Mouse (Mus musculus) A20 (cell line): Measurements from ENCODE around the gene Actr5.

Experiments
- DNase-seq: peaks from one replicate; pipeline ENCODE4 v3.0.0-alpha.2; 2011; ENCODE audit warnings: low read depth, low spot score

Gene Actr5

GRCm38 (mm10) chr2:158666071-158666800 is 41.5 kb downstream of the Actr5 start:
- peak; percentile 83 for DNase-seq

GRCm38 (mm10) chr2:158667022-158667670 is 42.5 kb downstream of the Actr5 start:
- peak; percentile 93 for DNase-seq

- peak; percentile 87 for DNase-seq
These were observed 43.2 kb downstream of the Actr5 start for GRCm38 (mm10) chr2:158667671-158668432.

GRCm38 (mm10) chr2:158668433-158669010 is 43.8 kb downstream of the Actr5 start:
- DNase-seq, result peak; percentile 80

- DNase-seq, result peak; percentile 74
These were observed 44.8 kb downstream of the Actr5 start for GRCm38 (mm10) chr2:158669199-158670195.

GRCm38 (mm10) chr2:158670571-158670970 is 45.9 kb downstream of the Actr5 start:
- peak; percentile 69 for DNase-seq

GRCm38 (mm10) chr2:158672829-158673228 is 48.1 kb downstream of the Actr5 start:
- DNase-seq, result no peak

DNA sequence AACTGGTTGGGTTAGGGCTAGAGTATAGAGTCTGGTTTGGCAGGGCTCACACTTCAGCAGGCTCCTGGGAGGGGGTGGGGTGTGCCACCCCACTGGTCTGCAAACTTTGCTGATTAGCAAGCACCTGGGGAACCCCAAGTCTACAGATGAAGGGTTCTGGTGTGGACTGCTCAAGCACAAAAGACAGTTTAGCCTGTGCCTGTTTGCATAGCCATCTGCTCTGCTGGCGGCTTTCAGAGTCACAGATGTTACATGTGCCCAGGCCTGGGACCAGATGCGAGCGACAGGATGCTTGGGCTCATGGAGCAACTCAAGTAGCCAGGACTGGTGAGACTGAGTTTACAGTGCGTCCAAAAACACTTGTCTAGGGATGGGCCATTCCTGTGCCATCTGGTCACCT is 48.8 kb downstream of the Actr5 start:
- peak; percentile 95 for DNase-seq

DNA sequence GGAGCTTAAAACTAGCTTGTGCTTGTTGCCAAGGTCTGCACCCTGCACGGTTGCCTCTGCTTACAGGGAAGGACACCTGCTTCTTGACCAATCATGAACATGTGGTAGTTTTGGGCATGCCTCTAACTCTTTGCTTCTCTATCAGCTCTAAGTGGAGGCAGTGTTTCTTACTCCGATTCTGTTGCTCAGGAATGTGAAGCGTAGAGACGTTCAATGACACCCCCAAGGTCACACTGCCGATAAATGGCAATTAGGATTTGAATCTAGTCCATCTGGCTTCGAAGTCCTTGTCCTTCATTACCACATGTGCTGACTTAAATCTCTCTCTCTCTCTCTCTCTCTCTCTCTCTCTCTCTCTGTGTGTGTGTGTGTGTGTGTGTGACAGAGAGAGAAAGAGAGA is 49.4 kb downstream of the Actr5 start:
- DNase-seq, result peak; percentile 79

DNA sequence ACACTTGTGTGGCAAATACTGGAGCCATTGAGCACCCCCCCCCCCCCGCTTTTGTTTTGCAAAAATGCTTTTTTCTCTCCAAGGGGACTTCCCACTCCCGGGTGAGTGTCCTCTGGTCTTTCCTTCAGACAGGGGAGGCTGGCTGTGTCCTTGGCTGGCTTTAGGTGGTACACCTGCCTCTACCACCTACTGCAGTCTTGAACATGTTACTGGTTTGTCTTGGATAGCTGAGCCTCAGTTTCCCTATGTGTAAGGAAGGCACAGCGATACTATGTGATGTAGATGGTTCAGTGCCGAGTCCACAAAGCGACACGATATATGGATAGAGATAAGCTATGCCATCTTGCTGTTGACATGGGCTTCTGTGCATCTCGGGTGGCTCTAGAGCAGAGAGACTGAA is 50.1 kb downstream of the Actr5 start:
- DNase-seq, result no peak

- DNase-seq, result peak; percentile 44
These were observed 50.5 kb downstream of the Actr5 start for GRCm38 (mm10) chr2:158675161-158675560.

GRCm38 (mm10) chr2:158675907-158676533 is 51.3 kb downstream of the Actr5 start:
- no peak for DNase-seq

DNA sequence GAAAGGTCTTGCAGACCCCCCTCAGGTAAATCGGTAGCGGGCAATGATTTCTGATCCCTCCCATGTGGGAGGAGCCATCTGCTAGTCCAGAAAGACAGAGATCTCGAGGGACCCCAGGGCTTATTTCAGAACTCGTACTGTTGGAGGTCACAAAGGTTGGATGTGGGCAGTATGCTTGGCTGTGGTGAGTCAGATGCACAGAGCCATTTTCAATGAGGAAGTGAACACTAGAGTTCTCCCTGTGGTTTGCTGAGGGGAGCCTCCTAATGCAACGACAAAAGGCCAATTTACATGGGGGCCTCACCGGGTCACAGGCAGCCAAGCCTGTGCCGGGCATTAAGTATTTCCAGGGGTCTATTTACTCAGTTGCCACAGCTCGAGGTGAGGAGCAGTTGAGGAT is 53.3 kb downstream of the Actr5 start:
- DNase-seq, result peak; percentile 86

DNA sequence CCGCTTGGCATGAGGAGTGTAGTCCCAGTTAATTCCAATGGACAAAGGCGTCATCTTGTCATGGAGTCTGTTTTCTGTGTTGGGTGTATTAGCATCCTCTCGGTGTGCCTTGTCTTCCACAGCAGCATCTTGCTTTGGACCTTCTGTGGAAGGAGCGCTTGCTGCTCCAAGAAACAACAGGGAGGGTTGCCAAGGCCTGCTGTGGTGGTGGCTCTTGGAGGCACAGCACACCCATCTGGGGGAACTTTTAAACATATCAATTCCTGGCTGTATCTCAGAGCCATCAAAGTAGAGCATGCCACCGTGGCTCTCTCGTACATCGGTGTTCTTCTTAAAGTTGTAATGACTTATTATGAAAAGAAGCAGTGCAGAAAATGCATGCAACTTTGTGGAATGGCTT is 54.4 kb downstream of the Actr5 start:
- no peak for DNase-seq

DNA sequence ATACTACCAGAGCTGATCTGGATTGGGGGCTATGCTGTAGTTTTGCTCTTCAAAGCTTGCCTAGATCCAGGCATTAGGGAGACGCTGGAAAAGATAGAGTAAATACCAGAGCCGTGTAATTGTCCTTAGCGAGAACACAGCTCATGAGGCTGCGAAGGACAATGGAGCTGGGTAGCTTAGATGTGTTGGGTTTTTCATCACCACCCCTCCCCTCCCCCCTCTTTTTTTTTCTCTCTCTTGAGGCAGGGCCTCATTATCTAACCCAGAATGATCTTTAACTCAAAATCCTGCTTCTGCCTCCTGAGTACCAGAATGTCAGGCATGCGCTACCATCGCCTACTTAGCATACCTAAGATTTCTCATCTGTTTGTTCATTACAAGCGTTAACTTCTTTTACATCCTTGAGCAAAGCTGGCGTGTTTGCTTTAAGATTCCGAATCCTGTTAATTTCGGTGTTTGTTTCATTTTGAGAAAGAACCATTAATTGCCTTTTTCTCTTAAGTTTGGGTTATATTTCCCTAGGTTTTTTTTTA is 55.7 kb downstream of the Actr5 start:
- no peak for DNase-seq

DNA sequence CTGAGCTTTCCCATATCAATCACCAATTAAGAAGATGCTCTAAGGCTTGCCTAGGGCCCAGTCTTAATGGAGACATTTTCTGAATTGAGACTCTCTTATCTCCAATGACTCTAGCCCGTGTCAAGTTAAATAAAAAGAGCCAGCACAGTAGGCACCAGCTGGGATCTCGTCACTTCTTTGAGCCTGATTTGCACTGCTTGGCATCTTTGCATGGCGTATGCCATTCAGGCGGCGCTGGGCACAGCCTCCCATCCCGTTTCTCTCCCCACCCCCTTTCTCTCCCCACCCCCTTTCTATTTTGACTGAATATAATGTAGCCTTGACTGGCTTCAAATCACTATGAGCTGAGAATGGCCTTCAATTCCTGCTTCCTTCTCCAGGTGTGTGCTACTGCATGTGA is 57.0 kb downstream of the Actr5 start:
- DNase-seq, result no peak

DNA sequence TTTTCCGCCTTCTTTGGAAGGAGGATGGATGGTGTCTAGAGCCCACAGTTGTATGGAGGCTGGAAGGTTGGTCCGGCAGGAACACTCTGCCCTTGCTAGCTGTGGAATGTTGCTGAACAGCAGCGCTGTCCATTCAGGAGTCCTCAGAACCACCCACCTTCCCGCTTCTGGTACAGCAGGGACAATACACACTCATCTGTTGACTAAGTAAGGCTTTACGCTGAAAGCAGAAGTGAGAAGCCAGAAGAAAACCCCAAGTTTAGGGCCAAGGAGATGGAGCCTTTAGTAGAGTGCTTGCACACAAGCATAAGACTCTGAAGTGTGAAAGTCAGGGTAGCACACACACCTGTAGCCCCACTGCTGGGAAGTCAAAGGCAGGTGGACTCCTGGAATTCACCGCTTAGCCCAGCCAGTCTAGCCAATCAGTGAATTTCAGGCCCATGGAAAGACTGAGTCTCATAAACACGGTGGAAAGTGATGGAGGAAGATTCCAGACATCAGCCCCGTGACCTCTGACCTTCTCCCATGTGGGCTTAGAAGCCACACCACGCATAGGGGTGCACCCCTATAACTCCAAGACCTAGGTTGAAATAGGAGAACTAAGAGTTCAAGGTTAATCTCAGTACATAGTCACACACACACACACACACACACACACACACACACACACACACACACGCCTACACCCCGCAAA is 57.8 kb downstream of the Actr5 start:
- peak; percentile 87 for DNase-seq

- DNase-seq, result no peak
These were observed 58.3 kb downstream of the Actr5 start for GRCm38 (mm10) chr2:158683038-158683413.

DNA sequence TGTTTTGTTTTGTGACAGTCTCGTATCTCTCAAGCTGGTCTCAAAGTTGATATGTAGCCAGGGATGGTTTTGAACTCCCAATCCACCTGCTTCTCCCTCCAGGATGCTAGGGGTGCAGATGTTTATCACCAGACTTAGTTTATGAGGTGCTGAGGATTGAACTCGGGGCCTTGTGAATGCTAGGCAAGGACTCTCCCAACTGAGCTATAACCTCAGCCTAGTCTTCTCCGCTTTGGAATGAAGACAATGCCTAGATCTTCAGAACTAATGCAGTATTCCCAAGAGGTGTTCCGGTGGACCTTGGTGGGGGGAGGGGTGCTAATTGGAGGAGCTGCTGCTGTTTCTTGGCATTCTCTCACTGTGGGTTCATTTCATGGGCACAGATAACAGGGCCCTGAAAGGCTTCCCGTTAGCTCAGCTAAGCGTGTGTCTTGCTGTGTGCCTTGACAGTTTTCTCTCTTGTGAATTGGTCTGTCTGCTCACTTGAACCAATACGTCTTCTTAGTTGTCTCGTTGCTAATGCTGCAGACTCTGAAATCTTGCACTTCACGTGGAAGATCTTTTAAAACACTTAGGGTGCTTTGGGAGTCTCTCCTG is 59.7 kb downstream of the Actr5 start:
- DNase-seq, result no peak
